Mouse (Mus musculus): Measurements from ENCODE around the gene Snapc5. TPM values are rescaled to one million over a fixed set of nuclear protein-coding genes. Genes with fewer than 3 reads are reported as not detected.

The Snapc5 gene
- polyA plus RNA-seq, 1 experiment: 16.9 TPM

- no peak for DNase-seq (ENCODE audit: low read depth)
- no peak for TF ChIP-seq POLR2A (IDR thresholded peaks at IDR 0.05; ENCODE audit: borderline replicate concordance, extremely low read depth, insufficient read depth, insufficient read length, poor library complexity, severe bottlenecking)
- no peak for TF ChIP-seq CTCF (IDR thresholded peaks at IDR 0.05; ENCODE audit: borderline replicate concordance, extremely low read depth, insufficient read depth, insufficient read length)
Measured at GRCm38 (mm10) chr9:64202866-64203265, 23.8 kb downstream of the Snapc5 start.

GRCm38 (mm10) chr9:64207509-64208084 is 28.5 kb downstream of the Snapc5 start:
- DNase-seq (ENCODE audit: low read depth): no peak
- no peak for TF ChIP-seq POLR2A (IDR thresholded peaks at IDR 0.05; ENCODE audit: borderline replicate concordance, extremely low read depth, insufficient read depth, insufficient read length, poor library complexity, severe bottlenecking)
- no peak for TF ChIP-seq CTCF (IDR thresholded peaks at IDR 0.05; ENCODE audit: borderline replicate concordance, extremely low read depth, insufficient read depth, insufficient read length)

DNA sequence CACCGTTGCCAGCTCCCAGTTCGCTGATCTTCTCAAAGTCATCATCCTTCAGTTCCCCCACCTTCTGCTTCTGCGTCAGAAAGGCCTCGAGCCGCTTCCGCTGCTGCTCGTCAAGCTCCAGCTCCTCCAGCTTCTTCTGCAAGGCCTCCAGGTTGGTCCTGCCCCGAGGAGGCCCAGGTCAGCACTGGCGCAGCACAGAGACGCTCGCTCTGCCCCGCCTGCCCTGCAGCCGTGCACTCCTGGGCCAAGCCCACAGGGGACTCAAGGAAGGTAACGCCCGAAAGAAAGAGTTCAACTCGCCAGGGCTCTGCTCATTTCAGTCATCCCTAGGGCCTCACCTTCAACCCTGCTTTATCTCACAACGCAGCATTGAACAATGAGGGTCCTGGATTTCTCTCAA is 35.4 kb downstream of the Snapc5 start:
- no peak for DNase-seq (ENCODE audit: low read depth)

GRCm38 (mm10) chr9:64216090-64216489 is 37.0 kb downstream of the Snapc5 start:
- DNase-seq (ENCODE audit: low read depth): no peak
- TF ChIP-seq POLR2A (IDR thresholded peaks at IDR 0.05; ENCODE audit: borderline replicate concordance, extremely low read depth, insufficient read depth, insufficient read length, poor library complexity, severe bottlenecking): no peak
- no peak for TF ChIP-seq CTCF (IDR thresholded peaks at IDR 0.05; ENCODE audit: borderline replicate concordance, extremely low read depth, insufficient read depth, insufficient read length)

More for the DNA sequence above, 35.4 kb downstream of the Snapc5 start:
- TF ChIP-seq CTCF (IDR thresholded peaks at IDR 0.05; ENCODE audit: borderline replicate concordance, extremely low read depth, insufficient read depth, insufficient read length): no peak
- no peak for TF ChIP-seq POLR2A (IDR thresholded peaks at IDR 0.05; ENCODE audit: borderline replicate concordance, extremely low read depth, insufficient read depth, insufficient read length, poor library complexity, severe bottlenecking)

DNA sequence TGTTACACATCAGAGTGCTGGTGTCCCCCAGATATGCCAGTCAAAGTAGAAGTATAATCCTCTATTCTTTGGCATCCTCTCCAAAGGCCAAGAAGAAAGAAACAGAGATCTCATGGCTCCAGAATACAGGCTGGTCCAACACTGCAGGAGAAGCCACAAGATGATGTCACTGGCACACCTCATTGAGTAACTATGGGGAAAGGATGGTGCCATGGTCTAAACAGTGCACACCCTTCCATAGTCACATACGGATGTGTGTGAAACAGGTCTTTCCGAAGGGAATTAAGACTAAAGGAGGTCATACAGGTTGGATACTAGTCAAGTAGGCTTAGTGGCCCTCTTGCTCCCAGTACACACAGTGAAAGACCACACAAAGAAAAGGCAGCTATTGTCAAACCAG is 37.6 kb downstream of the Snapc5 start:
- no peak for TF ChIP-seq POLR2A (IDR thresholded peaks at IDR 0.05; ENCODE audit: borderline replicate concordance, extremely low read depth, insufficient read depth, insufficient read length, poor library complexity, severe bottlenecking)
- no peak for TF ChIP-seq CTCF (IDR thresholded peaks at IDR 0.05; ENCODE audit: borderline replicate concordance, extremely low read depth, insufficient read depth, insufficient read length)
- no peak for DNase-seq (ENCODE audit: low read depth)

DNA sequence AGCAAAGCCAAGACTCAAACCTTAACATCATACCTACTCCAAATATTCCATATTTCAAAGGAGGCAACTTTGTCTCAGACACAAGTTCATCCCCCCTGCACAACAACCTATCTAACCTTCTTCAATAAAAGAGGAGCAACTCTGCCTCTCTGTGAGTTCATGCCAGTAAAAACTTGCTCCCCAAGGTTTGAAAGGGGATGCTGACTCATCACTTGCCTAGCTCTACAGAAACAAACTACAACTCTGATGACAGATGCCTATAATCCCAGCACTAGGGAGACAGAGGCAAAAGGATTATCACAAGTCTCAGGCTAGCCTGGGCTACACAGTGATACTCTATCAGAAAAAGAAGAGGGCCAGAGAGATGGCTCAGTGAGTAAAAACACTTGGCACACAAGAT is 38.8 kb downstream of the Snapc5 start:
- TF ChIP-seq POLR2A (IDR thresholded peaks at IDR 0.05; ENCODE audit: borderline replicate concordance, extremely low read depth, insufficient read depth, insufficient read length, poor library complexity, severe bottlenecking) (no peak), CTCF (IDR thresholded peaks at IDR 0.05; ENCODE audit: borderline replicate concordance, extremely low read depth, insufficient read depth, insufficient read length) (no peak)
- no peak for DNase-seq (ENCODE audit: low read depth)

- DNase-seq (ENCODE audit: low read depth): no peak
- TF ChIP-seq POLR2A (IDR thresholded peaks at IDR 0.05; ENCODE audit: borderline replicate concordance, extremely low read depth, insufficient read depth, insufficient read length, poor library complexity, severe bottlenecking): no peak
- TF ChIP-seq CTCF (IDR thresholded peaks at IDR 0.05; ENCODE audit: borderline replicate concordance, extremely low read depth, insufficient read depth, insufficient read length): no peak
Measured at GRCm38 (mm10) chr9:64219305-64219704, 40.2 kb downstream of the Snapc5 start.

- DNase-seq (ENCODE audit: low read depth): no peak
- TF ChIP-seq POLR2A (IDR thresholded peaks at IDR 0.05; ENCODE audit: borderline replicate concordance, extremely low read depth, insufficient read depth, insufficient read length, poor library complexity, severe bottlenecking): no peak
- TF ChIP-seq CTCF (IDR thresholded peaks at IDR 0.05; ENCODE audit: borderline replicate concordance, extremely low read depth, insufficient read depth, insufficient read length): no peak
Measured at GRCm38 (mm10) chr9:64219772-64220420, 40.8 kb downstream of the Snapc5 start.

- TF ChIP-seq CTCF (IDR thresholded peaks at IDR 0.05; ENCODE audit: borderline replicate concordance, extremely low read depth, insufficient read depth, insufficient read length): no peak
- no peak for DNase-seq (ENCODE audit: low read depth)
Measured at GRCm38 (mm10) chr9:64220603-64221002, 41.5 kb downstream of the Snapc5 start.

DNA sequence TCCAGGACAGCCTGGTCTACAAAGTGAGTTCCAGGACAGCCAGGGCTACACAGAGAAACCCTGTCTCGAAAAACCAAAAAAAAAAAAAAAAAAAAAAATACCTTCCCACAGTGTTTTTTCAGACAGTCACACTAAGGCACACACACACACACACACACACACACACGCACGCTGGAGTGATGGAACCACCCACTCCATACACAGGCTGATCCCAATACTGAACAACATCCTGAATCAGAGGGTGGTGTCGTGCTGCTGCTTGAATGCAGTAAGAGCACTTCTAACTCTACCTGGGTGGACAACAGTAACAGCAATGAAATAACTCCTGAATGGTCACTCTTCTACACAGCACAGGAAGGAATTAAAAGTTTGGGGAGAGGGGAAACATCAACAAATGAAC is 42.4 kb downstream of the Snapc5 start:
- TF ChIP-seq CTCF (IDR thresholded peaks at IDR 0.05; ENCODE audit: borderline replicate concordance, extremely low read depth, insufficient read depth, insufficient read length) (no peak), POLR2A (IDR thresholded peaks at IDR 0.05; ENCODE audit: borderline replicate concordance, extremely low read depth, insufficient read depth, insufficient read length, poor library complexity, severe bottlenecking) (no peak)
- no peak for DNase-seq (ENCODE audit: low read depth)

- no peak for DNase-seq (ENCODE audit: low read depth)
- TF ChIP-seq CTCF (IDR thresholded peaks at IDR 0.05; ENCODE audit: borderline replicate concordance, extremely low read depth, insufficient read depth, insufficient read length) (no peak), POLR2A (IDR thresholded peaks at IDR 0.05; ENCODE audit: borderline replicate concordance, extremely low read depth, insufficient read depth, insufficient read length, poor library complexity, severe bottlenecking) (no peak)
Measured at GRCm38 (mm10) chr9:64222098-64222497, 43.0 kb downstream of the Snapc5 start.

GRCm38 (mm10) chr9:64225805-64226204 is 46.7 kb downstream of the Snapc5 start:
- TF ChIP-seq POLR2A (IDR thresholded peaks at IDR 0.05; ENCODE audit: borderline replicate concordance, extremely low read depth, insufficient read depth, insufficient read length, poor library complexity, severe bottlenecking) (no peak), CTCF (IDR thresholded peaks at IDR 0.05; ENCODE audit: borderline replicate concordance, extremely low read depth, insufficient read depth, insufficient read length) (no peak)
- DNase-seq (ENCODE audit: low read depth): no peak

All from brain, embryonic 14.5 days (tissue).